Mouse (Mus musculus): ENCODE data around the gene Zfp944.
"Not testable (repeated sequence)": the region's sequence is repeated elsewhere in the genome, so short reads cannot be mapped to it uniquely, and the experiment has no call there.

Zfp944 gene

DNA sequence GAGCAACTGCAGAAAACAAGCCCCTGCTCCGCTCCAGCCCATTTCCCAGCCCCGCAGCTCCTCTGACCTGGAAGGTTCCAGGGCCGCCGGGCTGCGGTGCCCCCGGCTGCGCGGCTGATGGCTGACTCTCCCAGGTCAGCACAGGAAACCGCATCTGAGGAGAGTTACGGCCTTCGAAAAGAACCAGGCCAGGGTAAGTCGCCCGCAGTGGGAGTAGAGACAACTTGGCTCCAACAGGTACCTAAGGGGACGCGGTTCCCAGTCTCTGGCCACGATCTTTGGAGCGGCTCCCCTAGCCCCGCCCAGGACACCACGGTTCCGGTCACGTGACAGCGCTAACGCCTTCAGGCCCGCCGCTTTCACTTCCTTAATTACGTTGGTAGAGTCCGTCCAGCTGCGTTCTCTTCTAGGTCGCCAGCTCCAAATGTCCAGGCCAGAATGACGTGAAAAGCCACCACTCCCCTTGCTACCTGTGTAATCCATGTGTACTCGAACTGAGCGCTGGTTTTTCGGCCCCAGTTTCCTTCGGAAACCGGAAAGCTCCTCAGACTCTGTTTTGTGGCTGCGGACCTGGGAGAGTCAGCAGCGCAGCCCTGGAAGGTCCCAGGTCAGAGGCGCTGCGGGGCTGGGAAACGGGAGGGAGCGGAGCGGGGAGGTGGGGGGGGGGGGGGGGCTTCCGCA lies at the start of gene Zfp944, which contains the start of gene Zfp758:
Gene Zfp944, minus strand, starts transcription at position 300 of the 681 bp plus-strand sequence.
Gene Zfp758, plus strand, starts transcription at position 353 of the 681 bp plus-strand sequence.
- ATAC-seq (ENCODE audit: insufficient number of reproducible peaks, low FRiP score, low TSS enrichment) = peak; percentile 88

DNA sequence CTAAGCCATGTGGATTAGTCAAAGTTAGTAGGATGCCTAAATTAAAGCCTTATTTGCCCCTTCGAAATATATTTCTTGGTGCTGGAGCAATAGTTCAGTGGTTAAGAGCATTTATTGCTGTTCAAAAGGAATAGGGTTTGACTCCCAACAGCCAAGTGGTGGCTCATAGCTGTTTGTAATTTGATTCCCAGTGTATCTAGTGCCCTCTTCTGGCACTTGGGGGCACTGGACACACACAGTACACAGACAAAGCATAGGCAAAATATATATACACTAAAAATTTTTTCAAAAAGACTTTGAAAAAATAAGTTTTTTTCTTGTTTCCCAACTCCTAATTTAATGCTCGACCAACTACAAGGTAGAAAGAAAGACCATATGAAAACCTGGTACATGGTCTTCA lies 49.6 kb upstream of the Zfp944 start:
- ATAC-seq (ENCODE audit: insufficient number of reproducible peaks, low FRiP score, low TSS enrichment) = no peak

DNA sequence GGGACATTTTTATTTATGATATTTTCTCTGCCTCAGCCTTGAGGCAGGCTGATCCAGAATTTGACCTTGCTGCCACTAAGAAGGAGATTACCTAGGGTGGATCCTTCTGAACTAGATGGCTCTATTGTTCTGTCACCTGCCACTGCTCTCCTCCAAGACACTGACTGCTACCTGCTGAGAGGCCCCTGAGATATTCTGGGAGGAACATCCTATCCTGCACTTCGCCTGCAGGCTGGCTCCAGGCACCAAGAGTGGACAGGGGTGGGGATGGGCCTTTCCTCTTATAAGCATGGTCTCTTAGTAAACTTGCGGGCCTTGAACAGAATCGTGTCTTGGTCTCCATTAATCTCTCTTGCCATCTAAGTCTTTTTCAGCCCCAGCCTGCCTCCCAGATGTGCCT lies 2.7 kb upstream of the Zfp944 start:
- ATAC-seq (ENCODE audit: insufficient number of reproducible peaks, low FRiP score, low TSS enrichment) = no peak

DNA sequence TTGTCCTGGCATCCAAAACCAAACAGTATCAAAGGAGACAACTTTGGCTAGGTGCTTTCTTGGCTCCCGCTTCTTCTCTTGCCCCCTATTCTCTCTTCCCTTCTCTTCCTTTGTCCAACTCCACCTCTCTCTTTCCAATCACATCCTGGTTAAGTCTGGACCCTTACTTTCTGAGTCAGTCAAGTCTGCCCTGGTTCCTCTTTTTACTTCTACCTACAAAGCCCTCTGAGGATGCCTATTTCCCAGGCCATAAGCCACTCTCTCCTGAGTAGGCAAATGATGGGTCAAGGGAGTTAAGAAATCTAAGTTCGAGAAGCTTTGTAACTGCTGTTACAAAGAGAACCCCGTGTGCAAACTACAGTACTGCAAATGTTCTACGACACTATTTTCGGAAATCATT lies 628 bp downstream of the Zfp944 start:
- no peak for ATAC-seq (ENCODE audit: insufficient number of reproducible peaks, low FRiP score, low TSS enrichment)

DNA sequence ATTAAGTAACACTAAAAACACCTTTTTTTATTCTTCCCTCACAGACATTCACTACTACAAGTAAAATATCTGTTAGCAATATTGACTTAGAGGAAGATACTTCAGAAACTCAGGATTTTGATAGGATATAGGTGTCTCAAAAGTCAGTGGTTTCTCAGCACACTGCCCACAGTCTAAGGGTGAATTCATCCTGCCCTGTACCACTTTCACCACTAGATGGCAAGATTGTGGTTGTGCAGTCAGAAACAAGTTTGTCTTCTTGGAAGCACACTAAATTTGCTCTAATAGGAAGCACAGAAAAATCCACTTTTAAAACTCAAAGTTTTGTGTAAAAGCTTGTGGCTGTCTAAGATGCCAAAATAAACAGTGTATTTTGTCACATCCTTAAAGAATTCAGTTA lies 8.4 kb downstream of the Zfp944 start:
- no peak for ATAC-seq (ENCODE audit: insufficient number of reproducible peaks, low FRiP score, low TSS enrichment)

DNA sequence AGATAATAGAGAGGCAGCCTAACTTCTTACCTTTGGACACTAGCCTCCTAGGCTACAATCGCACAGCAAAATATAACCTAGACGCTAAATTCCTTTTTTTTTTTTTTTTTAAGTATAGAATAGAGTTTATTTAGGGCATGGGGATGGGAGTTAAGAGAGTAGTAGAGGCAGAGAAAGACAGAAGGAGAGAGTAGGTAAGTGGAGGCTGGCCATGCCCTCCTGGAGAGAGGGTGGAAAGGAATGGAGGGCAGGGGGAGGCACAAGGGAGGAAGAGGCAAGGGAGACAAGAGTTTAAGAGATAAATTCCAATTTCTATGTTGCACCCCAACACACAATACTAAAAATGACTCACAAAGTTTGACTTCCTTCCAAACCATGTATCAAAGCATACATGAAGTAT lies 46.0 kb downstream of the Zfp944 start:
- ATAC-seq (ENCODE audit: insufficient number of reproducible peaks, low FRiP score, low TSS enrichment) = not testable (repeated sequence)

DNA sequence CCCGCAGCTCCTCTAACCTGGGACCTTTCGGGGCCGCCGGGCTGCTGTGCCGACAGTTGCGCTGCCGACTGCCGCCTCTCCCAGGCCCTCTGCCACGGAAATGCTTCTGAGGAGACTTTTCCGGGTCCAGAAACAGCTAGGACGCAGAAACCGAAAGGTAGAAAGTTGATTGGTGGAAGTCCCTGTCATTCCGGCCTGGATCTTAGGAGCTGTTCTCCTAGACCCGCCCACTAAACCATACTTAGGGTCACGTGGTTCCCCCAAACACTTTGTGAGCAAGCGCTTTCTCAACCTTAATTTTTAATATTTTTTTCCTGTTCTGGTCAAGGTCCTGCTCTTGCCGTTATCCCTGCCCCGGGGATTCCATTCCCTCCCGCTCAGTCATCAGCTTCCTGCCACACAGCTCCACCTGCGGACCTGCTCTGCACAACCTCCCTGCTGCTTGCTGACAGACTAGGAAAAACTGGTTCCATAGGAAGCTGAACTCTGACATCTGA lies 46.4 kb downstream of the Zfp944 start, which contains the start of gene CT030661.1:
Gene CT030661.1, minus strand, starts transcription at position 108 of the 497 bp plus-strand sequence.
- peak; percentile 99 for ATAC-seq (ENCODE audit: insufficient number of reproducible peaks, low FRiP score, low TSS enrichment)

DNA sequence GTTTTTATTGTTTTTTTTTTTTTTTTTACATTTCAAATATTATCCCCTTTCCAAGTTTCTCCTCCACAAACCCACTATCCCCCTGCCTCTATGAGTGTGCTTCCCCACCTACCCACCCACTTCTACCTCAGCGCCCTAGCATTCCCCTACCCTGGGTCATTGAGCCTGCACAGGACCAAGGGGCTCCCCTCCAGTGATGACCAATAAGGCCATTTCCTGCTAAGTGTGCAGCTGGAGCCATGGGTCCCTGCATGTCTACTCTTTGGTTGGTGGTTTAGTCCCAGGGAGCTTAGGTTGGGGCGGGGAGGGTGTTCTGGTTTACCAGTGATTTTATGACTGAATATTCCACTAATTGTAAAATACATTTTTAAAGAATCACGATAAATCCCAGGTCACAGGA lies 47.0 kb downstream of the Zfp944 start:
- ATAC-seq (ENCODE audit: insufficient number of reproducible peaks, low FRiP score, low TSS enrichment) = not testable (repeated sequence)
